Mouse (Mus musculus) urinary bladder, postnatal 10 days (tissue): Measurements from ENCODE around the gene Tspoap1.

ENCODE experiments used
- DNase-seq: peaks from one replicate; pipeline ENCODE4 v3.0.0; 2022; ENCODE audit warnings: low spot score

Tspoap1 gene

GRCm38 (mm10) chr11:87814831-87815230 lies 54.5 kb downstream of the Tspoap1 start:
- DNase-seq, result no peak

DNA sequence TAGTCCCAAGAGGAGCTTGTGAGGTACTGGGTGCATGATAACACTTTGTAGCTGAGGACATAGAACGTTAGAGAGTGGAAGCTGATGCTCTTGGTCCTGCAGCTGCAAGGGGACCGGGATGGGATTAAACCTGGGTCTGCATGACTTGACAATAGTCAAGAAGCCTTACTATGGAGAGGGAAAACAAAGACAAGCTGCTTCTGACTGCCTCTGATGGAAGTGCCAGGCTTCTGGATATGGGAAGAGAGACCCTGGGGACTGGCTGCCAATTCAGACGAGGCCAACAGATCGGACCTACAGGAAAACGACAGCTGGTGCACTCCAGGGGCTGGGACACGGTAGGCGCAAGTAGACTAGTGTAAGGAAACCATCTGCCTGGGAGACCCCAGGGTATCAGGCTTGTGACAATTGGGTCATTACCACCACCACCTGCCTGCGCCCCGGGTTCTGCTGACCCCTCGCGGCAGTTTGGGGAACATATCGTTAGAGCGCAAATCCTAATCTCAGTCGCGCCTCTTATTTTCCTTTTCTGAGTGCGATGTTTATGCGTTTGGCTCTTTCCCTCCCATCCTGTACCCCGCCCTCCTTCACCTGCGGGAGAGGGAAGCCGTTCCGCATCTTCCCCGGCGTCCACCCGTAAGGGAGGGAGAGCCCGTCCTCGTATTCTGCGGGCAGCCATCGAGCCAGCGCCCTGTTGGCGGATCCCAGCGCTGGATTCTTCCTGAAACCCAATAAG lies 56.5 kb downstream of the Tspoap1 start:
- no peak for DNase-seq

- DNase-seq, result no peak
Observed at GRCm38 (mm10) chr11:87817443-87817773, 57.1 kb downstream of the Tspoap1 start.

- DNase-seq, result no peak
Observed at GRCm38 (mm10) chr11:87821502-87821901, 61.2 kb downstream of the Tspoap1 start.

GRCm38 (mm10) chr11:87828239-87828900 lies 68.0 kb downstream of the Tspoap1 start, which contains the start of gene Lpo:
Lpo (minus strand) TSS chr11:87828289.
- no peak for DNase-seq
